Mouse (Mus musculus): ENCODE data around the gene Nebl. TPM values are rescaled to one million over a fixed set of nuclear protein-coding genes. Genes with fewer than 3 reads are reported as not detected.
"Not testable (repeated sequence)": the region's sequence is repeated elsewhere in the genome, so short reads cannot be mapped to it uniquely, and the experiment has no call there.

The Nebl gene
- polyA plus RNA-seq, 1 experiment: 1.2 TPM

- Histone ChIP-seq H3K36me3 (ENCODE audit: control insufficient read depth, insufficient read depth, low read length, poor library complexity, severe bottlenecking) (no peaks in the 10 kb centered on the region), H3K27ac (ENCODE audit: insufficient read depth, low read length) (no peak overlapping the region), H3K4me1 (ENCODE audit: control insufficient read depth, insufficient read depth, low read length) (no peaks in the 10 kb centered on the region), H3K9ac (ENCODE audit: low read depth, poor library complexity, severe bottlenecking) (no peak overlapping the region), H3K9me3 (replicated peaks; ENCODE audit: control insufficient read depth, insufficient read depth, low read length, poor library complexity, severe bottlenecking) (no peaks in the 10 kb centered on the region), H3K4me3 (ENCODE audit: low read depth, low read length) (no peak overlapping the region), H3K27me3 (ENCODE audit: control insufficient read depth, insufficient read depth, low read length, poor library complexity, severe bottlenecking) (no peaks in the 10 kb centered on the region)
- TF ChIP-seq CTCF (IDR thresholded peaks at IDR 0.05; ENCODE audit: low read depth, low read length) (no peak), POLR2A (IDR thresholded peaks at IDR 0.05; ENCODE audit: insufficient read depth, low read length) (no peak), EP300 (IDR thresholded peaks at IDR 0.05; ENCODE audit: insufficient read depth, low read depth, low read length) (no peak)
Observed at GRCm38 (mm10) chr2:17316850-17317249, 414.4 kb downstream of the Nebl start.

GRCm38 (mm10) chr2:17301379-17301778, 429.9 kb downstream of the Nebl start:
- H3K4me1 ChIP-seq (ENCODE audit: control insufficient read depth, insufficient read depth, low read length): no peaks in the 10 kb centered on the region
- no peak overlapping the region for H3K4me3 ChIP-seq (ENCODE audit: low read depth, low read length)
- H3K9me3 ChIP-seq (replicated peaks; ENCODE audit: control insufficient read depth, insufficient read depth, low read length, poor library complexity, severe bottlenecking): no peaks in the 10 kb centered on the region
- H3K27ac ChIP-seq (ENCODE audit: insufficient read depth, low read length): no peak overlapping the region
- TF ChIP-seq CTCF (IDR thresholded peaks at IDR 0.05; ENCODE audit: low read depth, low read length): no peak
- TF ChIP-seq POLR2A (IDR thresholded peaks at IDR 0.05; ENCODE audit: insufficient read depth, low read length): no peak
- no peak for TF ChIP-seq EP300 (IDR thresholded peaks at IDR 0.05; ENCODE audit: insufficient read depth, low read depth, low read length)
- H3K27me3 ChIP-seq (ENCODE audit: control insufficient read depth, insufficient read depth, low read length, poor library complexity, severe bottlenecking): no peaks in the 10 kb centered on the region
- no peaks in the 10 kb centered on the region for H3K36me3 ChIP-seq (ENCODE audit: control insufficient read depth, insufficient read depth, low read length, poor library complexity, severe bottlenecking)
- H3K9ac ChIP-seq (ENCODE audit: low read depth, poor library complexity, severe bottlenecking): no peak overlapping the region

- H3K36me3 ChIP-seq (ENCODE audit: control insufficient read depth, insufficient read depth, low read length, poor library complexity, severe bottlenecking): no peaks in the 10 kb centered on the region
- H3K27me3 ChIP-seq (ENCODE audit: control insufficient read depth, insufficient read depth, low read length, poor library complexity, severe bottlenecking): no peaks in the 10 kb centered on the region
- no peaks in the 10 kb centered on the region for H3K9me3 ChIP-seq (replicated peaks; ENCODE audit: control insufficient read depth, insufficient read depth, low read length, poor library complexity, severe bottlenecking)
- TF ChIP-seq CTCF (IDR thresholded peaks at IDR 0.05; ENCODE audit: low read depth, low read length) (no peak), POLR2A (IDR thresholded peaks at IDR 0.05; ENCODE audit: insufficient read depth, low read length) (no peak), EP300 (IDR thresholded peaks at IDR 0.05; ENCODE audit: insufficient read depth, low read depth, low read length) (no peak)
- no peak overlapping the region for H3K27ac ChIP-seq (ENCODE audit: insufficient read depth, low read length)
- no peak overlapping the region for H3K9ac ChIP-seq (ENCODE audit: low read depth, poor library complexity, severe bottlenecking)
- H3K4me1 ChIP-seq (ENCODE audit: control insufficient read depth, insufficient read depth, low read length): no peaks in the 10 kb centered on the region
- H3K4me3 ChIP-seq (ENCODE audit: low read depth, low read length): no peak overlapping the region
Observed at GRCm38 (mm10) chr2:17297496-17297895, 433.8 kb downstream of the Nebl start.

GRCm38 (mm10) chr2:17295257-17295656, 436.0 kb downstream of the Nebl start:
- H3K9me3 ChIP-seq (replicated peaks; ENCODE audit: control insufficient read depth, insufficient read depth, low read length, poor library complexity, severe bottlenecking); H3K36me3 ChIP-seq (ENCODE audit: control insufficient read depth, insufficient read depth, low read length, poor library complexity, severe bottlenecking); H3K27ac ChIP-seq (ENCODE audit: insufficient read depth, low read length); H3K4me1 ChIP-seq (ENCODE audit: control insufficient read depth, insufficient read depth, low read length); H3K4me3 ChIP-seq (ENCODE audit: low read depth, low read length); H3K9ac ChIP-seq (ENCODE audit: low read depth, poor library complexity, severe bottlenecking); H3K27me3 ChIP-seq (ENCODE audit: control insufficient read depth, insufficient read depth, low read length, poor library complexity, severe bottlenecking): not testable (repeated sequence)
